Mouse (Mus musculus): ENCODE data around the gene BC053393. TPM values are rescaled to one million over a fixed set of nuclear protein-coding genes. Genes with fewer than 3 reads are reported as not detected.

BC053393 gene
- not detected in 2 replicates for polyA plus RNA-seq (2015; fragmentation: Nextera tagmentation; extraction: Ambion mirVana)

DNA sequence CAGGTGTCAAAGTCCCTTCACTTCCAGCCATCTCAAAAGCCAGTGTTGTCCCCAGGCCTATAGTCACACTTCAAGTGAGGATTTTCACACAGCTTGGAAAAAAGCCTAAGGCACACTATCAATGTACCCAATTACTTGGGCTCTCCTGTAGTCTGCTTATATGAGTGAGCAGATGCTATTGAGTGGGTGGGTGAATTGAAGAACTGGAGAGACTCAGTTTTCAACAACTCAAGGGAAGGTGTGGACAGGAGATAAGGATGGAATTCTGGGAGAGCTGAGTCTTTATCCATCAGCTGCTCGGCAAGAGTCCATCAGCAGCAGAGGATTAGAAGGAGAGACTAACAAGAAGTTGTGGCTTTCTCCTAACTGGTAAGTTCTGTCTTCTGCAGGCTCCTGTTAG lies at the start of gene BC053393:
TSS of gene BC053393 (plus strand) at position 210 of the 400 bp plus-strand sequence.
- Histone ChIP-seq H3K4me2 (ENCODE audit: low read depth, low read length) (no peak within 1 kb of the TSS), H3K4me1 (ENCODE audit: insufficient read depth) (no peaks in the 10 kb centered on the region), H3K36me3 (replicated peaks; ENCODE audit: insufficient read depth, low read length) (no peaks in the 10 kb centered on the region), H3K9me3 (ENCODE audit: low read length) (no peaks in the 10 kb centered on the region), H3K27me3 (ENCODE audit: insufficient read depth, low read length) (no peaks in the 10 kb centered on the region), H3K9ac (replicated peaks) (no peak within 1 kb of the TSS), H3K27ac (ENCODE audit: low read depth) (no peak within 1 kb of the TSS), H3K4me3 (ENCODE audit: low read depth, low read length) (no peak within 1 kb of the TSS)
- WGBS (ENCODE audit: insufficient replicate concordance) = 59% methylated on average over 1 of the region's 1 CpGs
- no peak for TF ChIP-seq CTCF (IDR thresholded peaks at IDR 0.05; ENCODE audit: low read depth)
- no peak for TF ChIP-seq EP300 (IDR thresholded peaks at IDR 0.05; ENCODE audit: low read depth)
- ATAC-seq = no peak
- DNase-seq = no peak

DNA sequence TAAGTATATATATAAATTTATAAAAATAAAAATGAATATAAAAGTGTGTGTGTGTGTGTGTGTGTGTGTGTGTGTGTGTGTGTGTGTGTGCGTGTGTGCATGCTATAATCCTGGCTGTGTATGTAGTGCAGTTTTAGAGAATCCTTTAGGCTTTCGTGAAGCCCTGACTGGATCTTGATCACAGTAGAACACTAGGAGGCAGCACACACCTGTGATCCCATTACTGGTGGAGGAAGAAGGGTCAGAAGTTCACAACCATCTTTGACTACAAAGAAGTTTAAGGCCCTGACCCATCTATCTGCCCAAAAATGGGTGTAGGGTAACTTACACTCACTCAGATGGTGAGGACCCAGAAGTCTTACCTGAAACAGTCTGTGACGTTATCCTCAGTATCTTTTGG lies 48.6 kb upstream of the BC053393 start:
- TF ChIP-seq EP300 (IDR thresholded peaks at IDR 0.05; ENCODE audit: low read depth) (no peak), CTCF (IDR thresholded peaks at IDR 0.05; ENCODE audit: low read depth) (peak; percentile 63)
- Histone ChIP-seq H3K27ac (ENCODE audit: low read depth) (no peak overlapping the region), H3K9ac (replicated peaks) (no peak overlapping the region), H3K36me3 (replicated peaks; ENCODE audit: insufficient read depth, low read length) (no peaks in the 10 kb centered on the region), H3K4me2 (ENCODE audit: low read depth, low read length) (no peak overlapping the region), H3K9me3 (ENCODE audit: low read length) (no peaks in the 10 kb centered on the region), H3K27me3 (ENCODE audit: insufficient read depth, low read length) (no peaks in the 10 kb centered on the region), H3K4me3 (ENCODE audit: low read depth, low read length) (no peak overlapping the region), H3K4me1 (ENCODE audit: insufficient read depth) (no peaks in the 10 kb centered on the region)
- ATAC-seq = no peak
- WGBS (ENCODE audit: insufficient replicate concordance) = 70% methylated on average over 3 of the region's 3 CpGs
- peak; percentile 33 for DNase-seq

DNA sequence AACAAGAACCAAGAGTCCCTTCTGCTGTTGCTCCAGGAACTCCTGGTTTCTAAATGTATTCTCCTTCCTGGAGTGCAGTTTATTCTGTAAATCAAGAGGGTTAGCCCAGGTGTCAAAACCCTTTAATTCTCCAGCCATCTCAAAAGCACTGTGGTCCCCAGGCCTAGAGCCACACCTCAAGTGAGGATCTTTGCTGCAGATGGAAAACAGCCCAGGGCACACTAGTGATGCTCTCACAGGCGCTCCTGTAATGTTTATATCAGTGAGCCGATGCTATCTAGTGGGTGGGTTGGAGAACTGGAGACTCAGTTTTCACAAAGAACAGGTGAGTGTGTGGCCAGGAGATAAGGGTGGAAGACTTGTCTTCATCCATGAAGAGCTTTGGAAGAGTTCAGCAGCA lies 47.4 kb upstream of the BC053393 start, which contains the start of gene Gm12169:
TSS of gene Gm12169 (plus strand) at position 301 of the 400 bp plus-strand sequence.
- no peak within 1 kb of the TSS for H3K4me2 ChIP-seq (ENCODE audit: low read depth, low read length)
- no peak within 1 kb of the TSS for H3K27ac ChIP-seq (ENCODE audit: low read depth)
- no peaks in the 10 kb centered on the region for H3K36me3 ChIP-seq (replicated peaks; ENCODE audit: insufficient read depth, low read length)
- H3K4me3 ChIP-seq (ENCODE audit: low read depth, low read length) = no peak within 1 kb of the TSS
- ATAC-seq = no peak
- no peaks in the 10 kb centered on the region for H3K9me3 ChIP-seq (ENCODE audit: low read length)
- no peak for DNase-seq
- TF ChIP-seq CTCF (IDR thresholded peaks at IDR 0.05; ENCODE audit: low read depth) (no peak), EP300 (IDR thresholded peaks at IDR 0.05; ENCODE audit: low read depth) (no peak)
- H3K27me3 ChIP-seq (ENCODE audit: insufficient read depth, low read length) = no peaks in the 10 kb centered on the region
- WGBS (ENCODE audit: insufficient replicate concordance) = 78% methylated on average over 2 of the region's 2 CpGs
- no peaks in the 10 kb centered on the region for H3K4me1 ChIP-seq (ENCODE audit: insufficient read depth)
- no peak within 1 kb of the TSS for H3K9ac ChIP-seq (replicated peaks)

DNA sequence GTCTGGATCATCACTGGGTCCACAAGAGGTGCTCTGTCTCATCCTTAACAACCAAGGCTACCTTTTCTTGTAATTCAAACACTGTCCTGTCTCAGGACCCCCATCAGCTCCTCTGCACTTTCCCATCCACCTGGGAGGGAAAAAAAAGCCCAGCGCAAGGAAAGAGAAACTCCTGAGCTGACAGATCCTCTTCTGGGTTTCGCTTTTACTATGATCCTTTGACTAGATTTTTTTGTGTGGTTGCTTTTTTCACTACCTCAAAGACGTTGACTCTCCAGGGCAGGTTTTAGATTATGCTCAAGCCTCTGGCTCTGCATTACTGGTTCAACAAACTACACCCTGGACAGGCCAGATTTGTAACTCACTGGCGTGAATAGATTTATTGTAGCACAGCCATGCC lies 41.2 kb upstream of the BC053393 start:
- TF ChIP-seq CTCF (IDR thresholded peaks at IDR 0.05; ENCODE audit: low read depth) (no peak), EP300 (IDR thresholded peaks at IDR 0.05; ENCODE audit: low read depth) (no peak)
- no peaks in the 10 kb centered on the region for H3K9me3 ChIP-seq (ENCODE audit: low read length)
- no peaks in the 10 kb centered on the region for H3K4me1 ChIP-seq (ENCODE audit: insufficient read depth)
- H3K4me2 ChIP-seq (ENCODE audit: low read depth, low read length) = no peak overlapping the region
- WGBS (ENCODE audit: insufficient replicate concordance) = 68% methylated on average over 4 of the region's 4 CpGs
- H3K27ac ChIP-seq (ENCODE audit: low read depth) = no peak overlapping the region
- ATAC-seq = no peak
- no peak overlapping the region for H3K4me3 ChIP-seq (ENCODE audit: low read depth, low read length)
- H3K36me3 ChIP-seq (replicated peaks; ENCODE audit: insufficient read depth, low read length) = no peaks in the 10 kb centered on the region
- no peak overlapping the region for H3K9ac ChIP-seq (replicated peaks)
- DNase-seq = no peak
- H3K27me3 ChIP-seq (ENCODE audit: insufficient read depth, low read length) = no peaks in the 10 kb centered on the region

DNA sequence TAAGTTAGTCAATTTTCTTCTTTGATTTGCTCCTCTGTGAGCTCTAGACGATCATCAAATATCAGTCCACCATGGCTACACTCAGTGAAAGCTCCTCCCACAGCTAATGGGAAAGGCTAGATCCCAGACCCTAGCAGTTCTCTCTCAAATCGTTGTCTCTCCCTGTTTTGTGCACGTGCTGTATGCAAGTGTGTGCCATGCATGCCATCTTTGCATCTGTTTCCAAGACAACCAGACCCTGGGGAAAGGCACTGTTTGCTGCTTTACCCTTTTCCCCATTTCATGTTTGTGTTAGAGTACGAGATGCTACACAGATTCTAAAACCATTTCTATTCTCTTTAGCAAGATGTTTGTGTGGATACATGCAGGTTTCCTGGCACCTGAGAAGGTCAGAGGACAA lies 34.4 kb upstream of the BC053393 start:
- Histone ChIP-seq H3K9me3 (ENCODE audit: low read length) (no peaks in the 10 kb centered on the region), H3K36me3 (replicated peaks; ENCODE audit: insufficient read depth, low read length) (no peaks in the 10 kb centered on the region), H3K4me2 (ENCODE audit: low read depth, low read length) (no peak overlapping the region), H3K27ac (ENCODE audit: low read depth) (no peak overlapping the region), H3K4me1 (ENCODE audit: insufficient read depth) (no peaks in the 10 kb centered on the region), H3K4me3 (ENCODE audit: low read depth, low read length) (no peak overlapping the region), H3K9ac (replicated peaks) (no peak overlapping the region), H3K27me3 (ENCODE audit: insufficient read depth, low read length) (no peaks in the 10 kb centered on the region)
- no peak for TF ChIP-seq CTCF (IDR thresholded peaks at IDR 0.05; ENCODE audit: low read depth)
- no peak for TF ChIP-seq EP300 (IDR thresholded peaks at IDR 0.05; ENCODE audit: low read depth)
- ATAC-seq (no peak), DNase-seq (no peak)
- WGBS (ENCODE audit: insufficient replicate concordance) = 64% methylated on average over 4 of the region's 4 CpGs

DNA sequence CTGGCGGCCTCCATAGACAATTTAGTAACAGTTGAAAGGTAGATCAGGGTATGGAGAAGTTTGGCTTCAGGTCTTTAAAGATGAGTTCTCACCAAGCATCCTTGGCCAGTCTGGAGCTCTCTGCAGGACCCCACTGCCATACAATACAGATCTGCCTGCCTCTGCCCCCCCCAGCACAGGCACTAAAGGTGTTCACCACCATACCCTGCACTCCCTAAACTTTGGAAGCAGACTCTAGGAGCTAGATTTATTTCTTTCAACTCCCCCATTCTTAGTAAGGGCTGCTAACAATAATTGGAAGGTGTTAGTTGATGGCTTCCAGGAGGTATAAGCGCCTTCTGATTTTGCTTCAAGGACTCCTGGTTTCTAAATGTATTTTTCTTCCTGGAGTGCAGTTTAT lies 27.8 kb upstream of the BC053393 start:
- no peaks in the 10 kb centered on the region for H3K4me1 ChIP-seq (ENCODE audit: insufficient read depth)

DNA sequence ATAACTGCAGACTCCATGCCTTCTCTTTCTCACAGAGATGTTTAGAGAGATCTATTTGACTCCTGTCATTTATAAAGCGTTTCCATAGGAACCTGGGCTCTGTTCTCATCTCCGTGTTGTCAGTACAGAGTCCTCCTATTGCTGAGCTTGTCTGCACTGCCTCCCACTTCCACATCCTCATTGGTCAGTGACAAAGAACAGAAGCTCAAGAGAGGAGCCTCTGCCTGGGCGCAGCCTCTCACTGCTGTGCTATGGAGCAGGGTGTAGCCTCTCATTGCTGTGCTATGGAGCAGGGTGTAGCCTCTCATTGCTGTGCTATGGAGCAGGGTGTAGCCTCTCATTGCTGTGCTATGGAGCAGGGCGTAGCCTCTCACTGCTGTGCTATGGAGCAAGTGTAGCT lies 21.6 kb upstream of the BC053393 start:
- 72% methylated on average over 4 of the region's 4 CpGs for WGBS (ENCODE audit: insufficient replicate concordance)
- no peaks in the 10 kb centered on the region for H3K4me1 ChIP-seq (ENCODE audit: insufficient read depth)
- no peak overlapping the region for H3K4me3 ChIP-seq (ENCODE audit: low read depth, low read length)

More for the DNA sequence above, 27.8 kb upstream of the BC053393 start:
- no peak overlapping the region for H3K4me3 ChIP-seq (ENCODE audit: low read depth, low read length)
- no peak overlapping the region for H3K27ac ChIP-seq (ENCODE audit: low read depth)
- TF ChIP-seq EP300 (IDR thresholded peaks at IDR 0.05; ENCODE audit: low read depth) (no peak), CTCF (IDR thresholded peaks at IDR 0.05; ENCODE audit: low read depth) (no peak)
- DNase-seq (no peak), ATAC-seq (no peak)
- no peak overlapping the region for H3K9ac ChIP-seq (replicated peaks)
- WGBS (ENCODE audit: insufficient replicate concordance) = 79% methylated on average over 2 of the region's 2 CpGs
- H3K4me2 ChIP-seq (ENCODE audit: low read depth, low read length) = no peak overlapping the region
- no peaks in the 10 kb centered on the region for H3K36me3 ChIP-seq (replicated peaks; ENCODE audit: insufficient read depth, low read length)
- H3K9me3 ChIP-seq (ENCODE audit: low read length) = no peaks in the 10 kb centered on the region
- no peaks in the 10 kb centered on the region for H3K27me3 ChIP-seq (ENCODE audit: insufficient read depth, low read length)

More for the DNA sequence above, 21.6 kb upstream of the BC053393 start:
- no peak overlapping the region for H3K27ac ChIP-seq (ENCODE audit: low read depth)
- no peak overlapping the region for H3K9ac ChIP-seq (replicated peaks)
- H3K27me3 ChIP-seq (ENCODE audit: insufficient read depth, low read length) = no peaks in the 10 kb centered on the region
- TF ChIP-seq CTCF (IDR thresholded peaks at IDR 0.05; ENCODE audit: low read depth) = no peak
- H3K36me3 ChIP-seq (replicated peaks; ENCODE audit: insufficient read depth, low read length) = no peaks in the 10 kb centered on the region
- DNase-seq (no peak), ATAC-seq (no peak)
- H3K4me2 ChIP-seq (ENCODE audit: low read depth, low read length) = no peak overlapping the region
- H3K9me3 ChIP-seq (ENCODE audit: low read length) = no peaks in the 10 kb centered on the region

All from liver, postnatal 0 days (tissue).